Mouse (Mus musculus) WW6 (cell line): ENCODE measurements around the gene Olfr555.
"Not testable (repeated sequence)": the region's sequence is repeated elsewhere in the genome, so short reads cannot be mapped to it uniquely, and the experiment has no call there.

Source experiments
- DNase-seq: peaks from one replicate; pipeline ENCODE4 v3.0.0-alpha.2; 2013; ENCODE audit warnings: low read depth, low spot score

Olfr555 gene

GRCm38 (mm10) chr7:102658523-102658922 is at the start of gene Olfr555:
Olfr555 (plus strand) TSS chr7:102658823.
- no peak for DNase-seq

- DNase-seq: no peak
These were observed 40.5 kb upstream of the Olfr555 start, which contains the start of gene Olfr553 for GRCm38 (mm10) chr7:102618118-102618517. Olfr553 (minus strand) TSS chr7:102618218.

GRCm38 (mm10) chr7:102619608-102620007 is 39.0 kb upstream of the Olfr555 start:
- DNase-seq: no peak

GRCm38 (mm10) chr7:102620368-102620767 is 38.3 kb upstream of the Olfr555 start:
- peak; percentile 16 for DNase-seq

- peak; percentile 24 for DNase-seq
These were observed 22.0 kb upstream of the Olfr555 start for GRCm38 (mm10) chr7:102636665-102637064.

- DNase-seq: no peak
These were observed 20.5 kb upstream of the Olfr555 start, which contains the start of gene Olfr554 for GRCm38 (mm10) chr7:102638132-102638531. Olfr554 (plus strand) TSS chr7:102638432.

- not testable (repeated sequence) for DNase-seq
These were observed 13.7 kb upstream of the Olfr555 start for GRCm38 (mm10) chr7:102644945-102645344.

GRCm38 (mm10) chr7:102664599-102664998 is 6.0 kb downstream of the Olfr555 start, which contains the start of gene Olfr556:
Olfr556 (plus strand) TSS chr7:102664899.
- DNase-seq: no peak

GRCm38 (mm10) chr7:102665378-102665777 is 6.8 kb downstream of the Olfr555 start:
- DNase-seq: no peak

GRCm38 (mm10) chr7:102676225-102676624 is 17.6 kb downstream of the Olfr555 start:
- DNase-seq: no peak

GRCm38 (mm10) chr7:102681916-102682315 is 23.3 kb downstream of the Olfr555 start:
- DNase-seq: no peak

GRCm38 (mm10) chr7:102686944-102687501 is 28.4 kb downstream of the Olfr555 start, which contains the start of gene Trim68:
Trim68 (minus strand) TSS chr7:102687327.
- DNase-seq: peak; percentile 67

- no peak for DNase-seq
These were observed 36.9 kb downstream of the Olfr555 start, which contains the start of gene Olfr557 for GRCm38 (mm10) chr7:102695358-102696125. Olfr557 (plus strand) TSS chr7:102695910.

GRCm38 (mm10) chr7:102698461-102698860 is 39.8 kb downstream of the Olfr555 start:
- DNase-seq: no peak

GRCm38 (mm10) chr7:102701915-102702314 is 43.3 kb downstream of the Olfr555 start, which contains the start of gene Olfr558:
Olfr558 (plus strand) TSS chr7:102702215.
- no peak for DNase-seq
